Mouse (Mus musculus) v-Abl transformed pro-B cells (cell line): ENCODE measurements at regions not wholly inside any gene's neighbourhood (a gene's known extent, or its start where the extent isn't known, plus 50 kb on each side); places are given as distances from the start of the nearest gene placed in this dataset.

ENCODE experiments used
- in situ Hi-C, 2 experiments: fragments of 400-800 bp; cut with MboI; formaldehyde crosslinking; loops; one replicate each; pipeline ENCODE4 v1.15.1; 2025; ENCODE audit not compliant: unreplicated experiment in 2 of 2

GRCm38 (mm10) chr17:45176340-45176739, 257.2 kb downstream of the Cdc5l start:
- in situ Hi-C loops = no loop called here

GRCm38 (mm10) chr17:45169257-45169994, 264.1 kb downstream of the Cdc5l start:
- in situ Hi-C loops = no loop called here
